Mouse (Mus musculus) olfactory bulb, adult 2 months (tissue): Measurements from ENCODE around the gene Paqr9.

Source experiments
- CTCF ChIP-seq: fragments of 200-500 bp; IDR thresholded peaks from 2 replicates; pipeline ENCODE4 v1.5.1; 2012; ENCODE audit warnings: low read depth, mild to moderate bottlenecking, low read length, moderate library complexity; ENCODE audit not compliant: insufficient read depth
- POLR2A ChIP-seq: fragments of 200-500 bp; IDR thresholded peaks from 2 replicates; pipeline ENCODE4 v1.6.1; 2012; ENCODE audit warnings: mild to moderate bottlenecking, low read depth, low read length, moderate library complexity; ENCODE audit not compliant: insufficient read depth

DNA sequence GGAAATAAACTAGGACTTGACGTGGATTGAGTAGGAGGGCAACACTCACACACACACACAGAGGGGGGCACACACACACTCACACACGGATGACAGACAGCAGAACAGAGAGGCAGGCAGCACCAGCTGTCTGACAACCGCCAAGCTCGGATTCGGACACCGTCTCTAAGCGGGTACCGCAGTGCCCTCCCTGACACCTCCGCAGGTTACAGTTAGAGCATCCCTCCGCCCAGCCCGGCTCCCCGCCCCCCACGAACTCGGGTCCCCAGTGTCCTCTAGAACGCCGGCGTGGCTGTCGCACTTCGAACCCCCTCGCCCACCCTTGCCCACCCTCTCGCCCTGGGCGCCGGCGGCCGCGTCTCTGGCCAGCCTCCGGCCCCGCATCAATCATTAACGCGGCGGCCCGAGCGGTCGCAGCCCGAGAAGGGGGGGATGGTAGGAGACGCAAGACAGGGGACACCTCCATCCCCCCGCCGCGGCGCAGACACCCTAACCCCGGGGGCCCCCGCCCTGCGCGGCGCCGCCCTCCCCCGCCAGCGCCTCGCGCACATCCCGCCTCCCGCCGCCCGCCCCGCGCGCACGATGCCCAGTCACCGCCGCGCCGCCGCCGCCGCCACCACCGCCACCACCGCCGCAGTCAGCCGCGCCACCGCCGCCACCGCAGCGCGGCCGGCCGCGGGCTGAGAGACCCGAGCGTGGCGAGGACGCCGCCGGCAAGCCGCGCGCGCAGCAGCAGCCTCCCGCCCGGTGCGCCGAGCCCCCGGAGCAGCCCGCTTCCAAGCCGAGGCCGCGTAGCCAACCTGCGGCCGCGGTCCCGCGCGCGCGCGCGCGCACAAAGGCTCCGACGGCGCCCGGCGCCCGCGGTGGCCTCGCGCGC, at the start of gene Paqr9:
- TF ChIP-seq POLR2A (no peak), CTCF (no peak)
